Mouse (Mus musculus): Measurements from ENCODE around the gene Adrm1.

- TF ChIP-seq CTCF (IDR thresholded peaks at IDR 0.05; ENCODE audit: insufficient read depth, low read depth, low read length) (no peak), POLR2A (IDR thresholded peaks at IDR 0.05; ENCODE audit: insufficient read depth, low read depth, low read length) (no peak)
Observed at GRCm38 (mm10) chr2:180181542-180181941, 10.3 kb downstream of the Adrm1 start.
